Mouse (Mus musculus) T-cell, adult 2 months (primary cell): ENCODE measurements around the gene Cldn6.

Experiments
- DNase-seq: peaks from one replicate; pipeline ENCODE4 v3.0.0; 2022; ENCODE audit warnings: low spot score

Gene Cldn6

GRCm38 (mm10) chr17:23675127-23675526 is 3.9 kb upstream of the Cldn6 start:
- no peak for DNase-seq

GRCm38 (mm10) chr17:23675564-23676281 is 3.3 kb upstream of the Cldn6 start:
- no peak for DNase-seq

GRCm38 (mm10) chr17:23676473-23677031 is 2.5 kb upstream of the Cldn6 start:
- DNase-seq = no peak

GRCm38 (mm10) chr17:23677236-23677679 is 1.8 kb upstream of the Cldn6 start, which contains the start of gene Tnfrsf12a:
TSS of gene Tnfrsf12a (minus strand) at chr17:23677468.
- peak; percentile 92 for DNase-seq

- no peak for DNase-seq
These were observed 1.3 kb downstream of the Cldn6 start for GRCm38 (mm10) chr17:23680336-23680735.

- no peak for DNase-seq
These were observed 2.0 kb downstream of the Cldn6 start for GRCm38 (mm10) chr17:23681086-23681485.

GRCm38 (mm10) chr17:23682092-23682491 is 3.0 kb downstream of the Cldn6 start:
- DNase-seq = no peak

GRCm38 (mm10) chr17:23682530-23682929 is 3.5 kb downstream of the Cldn6 start:
- DNase-seq = no peak

GRCm38 (mm10) chr17:23683226-23683625 is 4.2 kb downstream of the Cldn6 start:
- no peak for DNase-seq

GRCm38 (mm10) chr17:23683856-23684672 is 5.0 kb downstream of the Cldn6 start, which contains the start of gene Cldn9:
TSS of gene Cldn9 (minus strand) at chr17:23684026.
- no peak for DNase-seq

- no peak for DNase-seq
These were observed 15.4 kb downstream of the Cldn6 start for GRCm38 (mm10) chr17:23694491-23694890.

- no peak for DNase-seq
These were observed 16.8 kb downstream of the Cldn6 start for GRCm38 (mm10) chr17:23695801-23696200.

GRCm38 (mm10) chr17:23699131-23700077 is 20.4 kb downstream of the Cldn6 start:
- no peak for DNase-seq

GRCm38 (mm10) chr17:23700079-23700478 is 21.0 kb downstream of the Cldn6 start:
- peak; percentile 82 for DNase-seq

GRCm38 (mm10) chr17:23703301-23703700 is 24.3 kb downstream of the Cldn6 start:
- no peak for DNase-seq

- no peak for DNase-seq
These were observed 25.7 kb downstream of the Cldn6 start for GRCm38 (mm10) chr17:23704741-23705140.

- DNase-seq = no peak
These were observed 26.6 kb downstream of the Cldn6 start for GRCm38 (mm10) chr17:23705525-23706104.

- peak; percentile 69 for DNase-seq
These were observed 27.2 kb downstream of the Cldn6 start for GRCm38 (mm10) chr17:23706212-23706611.

- DNase-seq = no peak
These were observed 38.0 kb downstream of the Cldn6 start for GRCm38 (mm10) chr17:23717003-23717402.

- no peak for DNase-seq
These were observed 40.4 kb downstream of the Cldn6 start for GRCm38 (mm10) chr17:23719455-23719854.

- no peak for DNase-seq
These were observed 42.8 kb downstream of the Cldn6 start for GRCm38 (mm10) chr17:23721886-23722285.
